Mouse (Mus musculus) right cerebral cortex, adult 18-20 months (tissue): ENCODE measurements at regions not wholly inside any gene's neighbourhood (a gene's known extent, or its start where the extent isn't known, plus 50 kb on each side); places are given as distances from the start of the nearest gene placed in this dataset.

ENCODE experiments used
- DNase-seq: peaks from one replicate; pipeline ENCODE4 v3.0.0; 2022; ENCODE audit warnings: mixed read lengths

GRCm38 (mm10) chr4:55282474-55282873 lies 67.4 kb upstream of the Rad23b start:
- DNase-seq, result no peak

GRCm38 (mm10) chr4:55284722-55285225 lies 65.1 kb upstream of the Rad23b start:
- no peak for DNase-seq

- DNase-seq, result no peak
Observed at GRCm38 (mm10) chr4:55285641-55286040, 64.2 kb upstream of the Rad23b start.

- no peak for DNase-seq
Observed at GRCm38 (mm10) chr4:55288456-55288855, 61.4 kb upstream of the Rad23b start.

- DNase-seq, result no peak
Observed at GRCm38 (mm10) chr4:55292277-55292676, 57.6 kb upstream of the Rad23b start.

GRCm38 (mm10) chr4:55292701-55293100 lies 57.1 kb upstream of the Rad23b start:
- DNase-seq, result no peak

- no peak for DNase-seq
Observed at GRCm38 (mm10) chr4:55293347-55294079, 56.3 kb upstream of the Rad23b start.

- DNase-seq, result peak; percentile 33
Observed at GRCm38 (mm10) chr4:55294255-55294687, 55.6 kb upstream of the Rad23b start.

- DNase-seq, result no peak
Observed at GRCm38 (mm10) chr4:55297841-55298240, 52.0 kb upstream of the Rad23b start.
